Mouse (Mus musculus): ENCODE data around the gene Chka. TPM values are rescaled to one million over a fixed set of nuclear protein-coding genes. Genes with fewer than 3 reads are reported as not detected.

The Chka gene
- total RNA-seq (2014; rRNA removed; ENCODE audit: low replicate concordance) (36.3 and 37.6 TPM in 2 replicates), polyA plus RNA-seq (2015; fragmentation: Nextera tagmentation; extraction: Ambion mirVana) (13.3 and 13.6 TPM in 2 replicates)

- H3K4me1 ChIP-seq (ENCODE audit: control insufficient read depth, insufficient read depth): peaks cover 31% of the 10 kb centered on the region
- peak within 1 kb of the TSS; percentile 85 for H3K9ac ChIP-seq (replicated peaks; ENCODE audit: low read depth, low read length)
- TF ChIP-seq CTCF (IDR thresholded peaks at IDR 0.05; ENCODE audit: low read depth) (no peak), EP300 (IDR thresholded peaks at IDR 0.05; ENCODE audit: low read depth) (0 out of 2 replicates have a peak, but pooled peaks have one; percentile 48)
- peak within 1 kb of the TSS; percentile 81 for H3K4me3 ChIP-seq (ENCODE audit: low read depth, low read length)
- no peaks in the 10 kb centered on the region for H3K36me3 ChIP-seq (replicated peaks; ENCODE audit: control insufficient read depth, insufficient read depth, low read length)
- no peaks in the 10 kb centered on the region for H3K9me3 ChIP-seq (replicated peaks; ENCODE audit: control insufficient read depth, low read length)
- no peaks in the 10 kb centered on the region for H3K27me3 ChIP-seq (ENCODE audit: control insufficient read depth, insufficient read depth, low read length)
- peak; percentile 97 for ATAC-seq (ENCODE audit: insufficient read depth, low read depth)
- WGBS: 0% methylated on average over 54 of the region's 54 CpGs
- DNase-seq (ENCODE audit: low spot score): peak; percentile 96
- peak within 1 kb of the TSS; percentile 98 for H3K27ac ChIP-seq (ENCODE audit: low read depth)
- peak within 1 kb of the TSS; percentile 82 for H3K4me2 ChIP-seq (ENCODE audit: low read depth, low read length)
Observed at GRCm38 (mm10) chr19:3851502-3851962, at the start of gene Chka. Gene Chka (plus strand): TSS chr19:3851773.

- Histone ChIP-seq H3K27me3 (ENCODE audit: control insufficient read depth, insufficient read depth, low read length) (no peaks in the 10 kb centered on the region), H3K36me3 (replicated peaks; ENCODE audit: control insufficient read depth, insufficient read depth, low read length) (peaks cover 87% of the 10 kb centered on the region), H3K4me1 (ENCODE audit: control insufficient read depth, insufficient read depth) (no peaks in the 10 kb centered on the region), H3K9me3 (replicated peaks; ENCODE audit: control insufficient read depth, low read length) (no peaks in the 10 kb centered on the region), H3K9ac (replicated peaks; ENCODE audit: low read depth, low read length) (no peak overlapping the region), H3K4me3 (ENCODE audit: low read depth, low read length) (no peak overlapping the region), H3K27ac (ENCODE audit: low read depth) (no peak overlapping the region), H3K4me2 (ENCODE audit: low read depth, low read length) (no peak overlapping the region)
- WGBS: 88% methylated on average over 7 of the region's 7 CpGs
- ATAC-seq (ENCODE audit: insufficient read depth, low read depth) (no peak), DNase-seq (ENCODE audit: low spot score) (no peak)
- no peak for TF ChIP-seq EP300 (IDR thresholded peaks at IDR 0.05; ENCODE audit: low read depth)
- TF ChIP-seq CTCF (IDR thresholded peaks at IDR 0.05; ENCODE audit: low read depth): no peak
Observed at GRCm38 (mm10) chr19:3805526-3805925, 46.0 kb upstream of the Chka start.

DNA sequence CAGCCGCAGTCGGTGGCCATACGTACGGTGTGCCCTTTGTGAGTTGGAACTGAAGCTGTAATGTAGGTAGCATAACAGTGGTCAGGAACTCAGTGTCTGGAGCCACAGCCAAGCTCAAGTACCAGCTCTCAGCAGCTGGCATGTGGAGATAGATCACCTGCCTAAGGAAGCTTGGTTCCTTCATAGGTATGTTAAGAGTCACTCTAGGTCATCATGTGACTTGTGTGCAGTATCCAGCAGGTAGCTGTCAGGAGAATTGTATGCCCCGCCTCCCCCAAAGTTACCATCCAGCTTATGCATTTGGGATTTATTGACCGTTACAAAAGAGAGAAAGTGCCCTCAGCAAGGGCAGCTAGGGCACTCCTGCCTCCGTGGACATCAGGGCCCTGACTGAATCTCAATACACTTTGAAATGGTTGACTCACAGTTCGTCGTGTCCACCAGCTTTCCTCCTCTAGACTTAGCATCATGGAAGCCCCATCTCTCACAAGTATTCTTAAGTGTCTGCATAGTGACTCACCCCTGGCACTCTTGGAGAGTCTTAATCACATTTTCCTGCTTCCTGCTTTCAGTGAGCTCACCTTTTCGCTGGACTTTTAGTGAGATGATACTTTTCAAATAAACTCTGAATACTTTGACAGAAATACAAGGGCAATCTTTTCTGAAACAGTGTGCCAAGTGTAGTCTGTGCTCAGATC lies 40.9 kb upstream of the Chka start:
- H3K4me3 ChIP-seq (ENCODE audit: low read depth, low read length): no peak overlapping the region
- no peaks in the 10 kb centered on the region for H3K4me1 ChIP-seq (ENCODE audit: control insufficient read depth, insufficient read depth)
- H3K4me2 ChIP-seq (ENCODE audit: low read depth, low read length): no peak overlapping the region
- TF ChIP-seq CTCF (IDR thresholded peaks at IDR 0.05; ENCODE audit: low read depth) (no peak), EP300 (IDR thresholded peaks at IDR 0.05; ENCODE audit: low read depth) (no peak)
- H3K27me3 ChIP-seq (ENCODE audit: control insufficient read depth, insufficient read depth, low read length): no peaks in the 10 kb centered on the region
- no peak overlapping the region for H3K27ac ChIP-seq (ENCODE audit: low read depth)
- no peak overlapping the region for H3K9ac ChIP-seq (replicated peaks; ENCODE audit: low read depth, low read length)
- DNase-seq (ENCODE audit: low spot score): no peak
- H3K36me3 ChIP-seq (replicated peaks; ENCODE audit: control insufficient read depth, insufficient read depth, low read length): peaks cover 71% of the 10 kb centered on the region
- no peaks in the 10 kb centered on the region for H3K9me3 ChIP-seq (replicated peaks; ENCODE audit: control insufficient read depth, low read length)
- 93% methylated on average over 10 of the region's 10 CpGs for WGBS
- ATAC-seq (ENCODE audit: insufficient read depth, low read depth): no peak

- Histone ChIP-seq H3K4me1 (ENCODE audit: control insufficient read depth, insufficient read depth) (no peaks in the 10 kb centered on the region; the same call in 1 of the 2 replicates), H3K4me3 (ENCODE audit: low read depth, low read length) (no peak overlapping the region), H3K27me3 (ENCODE audit: control insufficient read depth, insufficient read depth, low read length) (no peaks in the 10 kb centered on the region), H3K4me2 (ENCODE audit: low read depth, low read length) (no peak overlapping the region), H3K9me3 (replicated peaks; ENCODE audit: control insufficient read depth, low read length) (no peaks in the 10 kb centered on the region), H3K36me3 (replicated peaks; ENCODE audit: control insufficient read depth, insufficient read depth, low read length) (peaks cover 54% of the 10 kb centered on the region), H3K27ac (ENCODE audit: low read depth) (no peak overlapping the region), H3K9ac (replicated peaks; ENCODE audit: low read depth, low read length) (no peak overlapping the region)
- DNase-seq (ENCODE audit: low spot score) (no peak), ATAC-seq (ENCODE audit: insufficient read depth, low read depth) (peak; percentile 36; the same call in 1 of the 2 replicates)
- TF ChIP-seq CTCF (IDR thresholded peaks at IDR 0.05; ENCODE audit: low read depth) (no peak), EP300 (IDR thresholded peaks at IDR 0.05; ENCODE audit: low read depth) (no peak)
- WGBS: 53% methylated on average over 10 of the region's 10 CpGs
Observed at GRCm38 (mm10) chr19:3814461-3814860, 37.1 kb upstream of the Chka start.

DNA sequence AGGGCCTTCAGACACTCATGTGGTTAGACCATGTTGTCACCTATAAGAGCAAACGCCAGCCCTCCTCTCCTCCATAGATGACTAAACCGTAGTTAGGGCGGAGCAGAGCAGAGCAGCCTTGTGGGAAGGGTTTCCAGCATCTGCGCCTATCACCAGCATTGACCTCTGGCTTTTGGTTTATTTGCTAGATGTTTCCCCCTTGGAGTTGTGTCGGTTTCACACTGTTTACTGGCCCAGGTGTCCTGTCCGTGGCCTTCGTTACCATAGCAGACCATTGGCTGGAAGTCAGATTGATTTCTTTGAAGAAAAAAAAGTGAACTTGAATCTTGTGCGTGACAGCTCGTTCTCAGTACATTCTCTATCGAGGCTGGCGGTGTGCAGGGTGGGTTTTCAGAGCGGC lies 35.7 kb upstream of the Chka start:
- ATAC-seq (ENCODE audit: insufficient read depth, low read depth): no peak
- Histone ChIP-seq H3K4me3 (ENCODE audit: low read depth, low read length) (no peak overlapping the region), H3K36me3 (replicated peaks; ENCODE audit: control insufficient read depth, insufficient read depth, low read length) (peaks cover 41% of the 10 kb centered on the region), H3K27ac (ENCODE audit: low read depth) (no peak overlapping the region), H3K9me3 (replicated peaks; ENCODE audit: control insufficient read depth, low read length) (no peaks in the 10 kb centered on the region), H3K4me1 (ENCODE audit: control insufficient read depth, insufficient read depth) (no peaks in the 10 kb centered on the region; the same call in 1 of the 2 replicates), H3K27me3 (ENCODE audit: control insufficient read depth, insufficient read depth, low read length) (no peaks in the 10 kb centered on the region), H3K9ac (replicated peaks; ENCODE audit: low read depth, low read length) (no peak overlapping the region), H3K4me2 (ENCODE audit: low read depth, low read length) (no peak overlapping the region)
- TF ChIP-seq EP300 (IDR thresholded peaks at IDR 0.05; ENCODE audit: low read depth): no peak
- no peak for TF ChIP-seq CTCF (IDR thresholded peaks at IDR 0.05; ENCODE audit: low read depth)
- DNase-seq (ENCODE audit: low spot score): no peak
- WGBS: 87% methylated on average over 12 of the region's 12 CpGs

Measured in heart, postnatal 0 days (tissue).